Mouse (Mus musculus): Measurements from ENCODE around the gene 1700102P08Rik. TPM values are rescaled to one million over a fixed set of nuclear protein-coding genes. Genes with fewer than 3 reads are reported as not detected.

1700102P08Rik gene
- total and polyA plus RNA-seq, 3 experiments, result 0.92 to 1.0 TPM; not detected in 1

GRCm38 (mm10) chr9:108439176-108439575, 46.6 kb downstream of the 1700102P08Rik start:
- peaks cover 8% of the 10 kb centered on the region in 2 experiments for H3K27me3 ChIP-seq (ENCODE audit: control insufficient read depth in 1 of 2, insufficient read depth in 2 of 2, low read length in 2 of 2)
- H3K27ac ChIP-seq (ENCODE audit: control insufficient read depth, low read depth, low read length), result no peak overlapping the region
- H3K79me2 ChIP-seq (ENCODE audit: control insufficient read depth, insufficient read depth, low read length, poor library complexity), result no peaks in the 10 kb centered on the region
- TF ChIP-seq RAD21 (IDR thresholded peaks at IDR 0.05; ENCODE audit: low read depth, low read length) (no peak), ZNF384 (IDR thresholded peaks at IDR 0.05; ENCODE audit: low read depth, low read length) (no peak)
- H3K4me3 ChIP-seq (ENCODE audit: control insufficient read depth in 1 of 2, insufficient read depth in 1 of 2, low read depth in 2 of 2, low read length in 2 of 2), result no peak overlapping the region
- no peak for DNase-seq (ENCODE audit: low read depth, low spot score)
- no peaks in the 10 kb centered on the region for H3K9me3 ChIP-seq (replicated peaks; ENCODE audit: insufficient read depth, low read length)
- H3K4me1 ChIP-seq (ENCODE audit: control insufficient read depth in 1 of 2, insufficient read depth in 2 of 2, low read length in 2 of 2), result peaks cover 3 to 4% of the 10 kb centered on the region in 2 experiments
- peaks cover 0 to 4% of the 10 kb centered on the region in 2 experiments; a peak in 2 of 4 replicates for H3K36me3 ChIP-seq (ENCODE audit: control insufficient read depth in 1 of 2, insufficient read depth in 2 of 2, low read length in 2 of 2)
- H3K9ac ChIP-seq (ENCODE audit: control insufficient read depth, low read depth, low read length, poor library complexity, severe bottlenecking), result no peak overlapping the region

GRCm38 (mm10) chr9:108440485-108440884, 47.9 kb downstream of the 1700102P08Rik start:
- H3K4me3 ChIP-seq (ENCODE audit: control insufficient read depth in 1 of 2, insufficient read depth in 1 of 2, low read depth in 2 of 2, low read length in 2 of 2), result no peak overlapping the region
- H3K4me1 ChIP-seq (ENCODE audit: control insufficient read depth in 1 of 2, insufficient read depth in 2 of 2, low read length in 2 of 2), result peaks cover 5 to 10% of the 10 kb centered on the region in 2 experiments
- H3K9me3 ChIP-seq (replicated peaks; ENCODE audit: insufficient read depth, low read length), result no peaks in the 10 kb centered on the region
- peaks cover 0 to 6% of the 10 kb centered on the region in 2 experiments; a peak in 2 of 4 replicates for H3K36me3 ChIP-seq (ENCODE audit: control insufficient read depth in 1 of 2, insufficient read depth in 2 of 2, low read length in 2 of 2)
- H3K79me2 ChIP-seq (ENCODE audit: control insufficient read depth, insufficient read depth, low read length, poor library complexity), result no peaks in the 10 kb centered on the region
- H3K9ac ChIP-seq (ENCODE audit: control insufficient read depth, low read depth, low read length, poor library complexity, severe bottlenecking), result no peak overlapping the region
- DNase-seq (ENCODE audit: low read depth, low spot score), result no peak
- H3K27ac ChIP-seq (ENCODE audit: control insufficient read depth, low read depth, low read length), result no peak overlapping the region
- TF ChIP-seq POLR2AphosphoS5 (IDR thresholded peaks at IDR 0.05; ENCODE audit: borderline replicate concordance, low read depth, low read length) (no peak), E2F4 (IDR thresholded peaks at IDR 0.05; ENCODE audit: borderline replicate concordance, low read depth, low read length) (no peak), POLR2A (IDR thresholded peaks at IDR 0.05; ENCODE audit: control insufficient read depth in 1 of 2, insufficient read depth in 1 of 2, low read depth in 1 of 2, low read length in 2 of 2, poor library complexity in 1 of 2) (no peak), MXI1 (IDR thresholded peaks at IDR 0.05; ENCODE audit: low read depth, low read length) (no peak), ZNF384 (IDR thresholded peaks at IDR 0.05; ENCODE audit: low read depth, low read length) (no peak), EP300 (IDR thresholded peaks at IDR 0.05; ENCODE audit: low read depth in 1 of 2, low read length in 2 of 2) (no peak), RCOR1 (IDR thresholded peaks at IDR 0.05; ENCODE audit: low read depth, low read length) (no peak), ZMIZ1 (IDR thresholded peaks at IDR 0.05; ENCODE audit: low read depth, low read length) (no peak), NRF1 (IDR thresholded peaks at IDR 0.05; ENCODE audit: insufficient read depth, low read depth, low read length, poor library complexity, severe bottlenecking) (no peak), NELFE (IDR thresholded peaks at IDR 0.05; ENCODE audit: low read depth, low read length) (no peak)
- peaks cover 8% of the 10 kb centered on the region in 2 experiments; a peak in 3 of 4 replicates for H3K27me3 ChIP-seq (ENCODE audit: control insufficient read depth in 1 of 2, insufficient read depth in 2 of 2, low read length in 2 of 2)

GRCm38 (mm10) chr9:108441236-108441919, 48.8 kb downstream of the 1700102P08Rik start:
- no peak for TF ChIP-seq KAT2A (conservative IDR thresholded peaks at IDR 0.05; ENCODE audit: low read depth, low read length)
- no peak for TF ChIP-seq ZC3H11A (IDR thresholded peaks at IDR 0.05; ENCODE audit: low read depth, low read length)
- no peak for TF ChIP-seq ZNF384 (IDR thresholded peaks at IDR 0.05; ENCODE audit: low read depth, low read length)
- TF ChIP-seq SMC3 (IDR thresholded peaks at IDR 0.05; ENCODE audit: low read depth, low read length), result no peak
- TF ChIP-seq RCOR1 (IDR thresholded peaks at IDR 0.05; ENCODE audit: low read depth, low read length), result no peak
- TF ChIP-seq HCFC1 (IDR thresholded peaks at IDR 0.05; ENCODE audit: low read depth, low read length), result no peak
- no peak for TF ChIP-seq CHD2 (IDR thresholded peaks at IDR 0.05; ENCODE audit: low read length)
- TF ChIP-seq GATA1 (IDR thresholded peaks at IDR 0.05; ENCODE audit: low read depth, low read length), result no peak
- no peak for TF ChIP-seq POLR2A (IDR thresholded peaks at IDR 0.05; ENCODE audit: control insufficient read depth in 1 of 2, insufficient read depth in 1 of 2, low read depth in 1 of 2, low read length in 2 of 2, poor library complexity in 1 of 2)
- TF ChIP-seq MAZ (IDR thresholded peaks at IDR 0.05; ENCODE audit: low read depth, low read length), result no peak
- TF ChIP-seq BHLHE40 (IDR thresholded peaks at IDR 0.05; ENCODE audit: borderline replicate concordance, low read depth, low read length), result no peak
- no peak for TF ChIP-seq SIN3A (IDR thresholded peaks at IDR 0.05; ENCODE audit: low read length)
- TF ChIP-seq ZMIZ1 (IDR thresholded peaks at IDR 0.05; ENCODE audit: low read depth, low read length), result no peak
- TF ChIP-seq JUND (IDR thresholded peaks at IDR 0.05; ENCODE audit: low read depth, low read length), result no peak
- no peak for TF ChIP-seq MYB (IDR thresholded peaks at IDR 0.05; ENCODE audit: low read depth, low read length)
- no peak for TF ChIP-seq USF1 (IDR thresholded peaks at IDR 0.05; ENCODE audit: low read depth, low read length)
- no peak for TF ChIP-seq ETS1 (IDR thresholded peaks at IDR 0.05; ENCODE audit: low read depth, low read length)
- TF ChIP-seq POLR2AphosphoS5 (IDR thresholded peaks at IDR 0.05; ENCODE audit: borderline replicate concordance, low read depth, low read length), result no peak
- DNase-seq (ENCODE audit: low read depth, low spot score), result no peak
- Histone ChIP-seq H3K9ac (ENCODE audit: control insufficient read depth, low read depth, low read length, poor library complexity, severe bottlenecking) (no peak overlapping the region), H3K27me3 (ENCODE audit: control insufficient read depth in 1 of 2, insufficient read depth in 2 of 2, low read length in 2 of 2) (peaks cover under 1 to 5% of the 10 kb centered on the region in 2 experiments; a peak in 1 of 4 replicates), H3K36me3 (ENCODE audit: control insufficient read depth in 1 of 2, insufficient read depth in 2 of 2, low read length in 2 of 2) (peaks cover 0 to 6% of the 10 kb centered on the region in 2 experiments; a peak in 2 of 4 replicates), H3K79me2 (ENCODE audit: control insufficient read depth, insufficient read depth, low read length, poor library complexity) (no peaks in the 10 kb centered on the region), H3K9me3 (replicated peaks; ENCODE audit: insufficient read depth, low read length) (no peaks in the 10 kb centered on the region), H3K27ac (ENCODE audit: control insufficient read depth, low read depth, low read length) (no peak overlapping the region), H3K4me1 (ENCODE audit: control insufficient read depth in 1 of 2, insufficient read depth in 2 of 2, low read length in 2 of 2) (peaks cover 5 to 10% of the 10 kb centered on the region in 2 experiments), H3K4me3 (ENCODE audit: control insufficient read depth in 1 of 2, insufficient read depth in 1 of 2, low read depth in 2 of 2, low read length in 2 of 2) (no peak overlapping the region)
